Mouse (Mus musculus) hindbrain, embryonic 10.5 days (tissue): ENCODE data around the gene Ccdc6. TPM values are rescaled to one million over a fixed set of nuclear protein-coding genes. Genes with fewer than 3 reads are reported as not detected.

Experiments
- DNase-seq: peaks from one replicate; pipeline ENCODE4 v3.0.0-alpha.2; 2017; ENCODE audit warnings: low spot score
- H3K27ac ChIP-seq: fragments of 300-500 bp; sonication (generic); 2 replicates; pipeline ENCODE4 v1.5.1; 2016; ENCODE audit warnings: mild to moderate bottlenecking, moderate library complexity
- H3K27me3 ChIP-seq: fragments of 300-500 bp; sonication (generic); 2 replicates; pipeline ENCODE4 v1.6.1; 2016; ENCODE audit warnings: mild to moderate bottlenecking; ENCODE audit not compliant: poor library complexity, insufficient read depth, severe bottlenecking
- H3K36me3 ChIP-seq: fragments of 300-500 bp; sonication (generic); 2 replicates; pipeline ENCODE4 v1.6.1; 2016; ENCODE audit warnings: mild to moderate bottlenecking, moderate library complexity
- H3K4me1 ChIP-seq: fragments of 300-500 bp; sonication (generic); replicated peaks from 2 replicates; pipeline ENCODE4 v1.6.1; 2016; ENCODE audit warnings: mild to moderate bottlenecking
- H3K4me3 ChIP-seq: fragments of 300-500 bp; sonication (generic); 2 replicates; pipeline ENCODE4 v1.5.1; 2016; ENCODE audit warnings: mild to moderate bottlenecking, moderate library complexity
- H3K9me3 ChIP-seq: fragments of 300-500 bp; sonication (generic); 2 replicates; pipeline ENCODE4 v1.6.1; 2016; ENCODE audit warnings: mild to moderate bottlenecking, moderate library complexity
- WGBS: fragments of 180-500 bp; shearing (Covaris S2); methylation state at CpG from one replicate; pipeline ENCODE4 v1.1.7; 2016; 5-methylcytosine and 5-hydroxymethylcytosine counted together
- polyA plus RNA-seq: library from polyadenylated mRNA; unstranded; fragments of >200 nt; fragmentation: Nextera tagmentation; extraction: Ambion mirVana; gene quantifications from 2 replicates; pipeline ENCODE4 v1.2.1, GENCODE M21; 2016

The Ccdc6 gene
- polyA plus RNA-seq, 1 experiment from 2014 or later = 14.2 TPM

- WGBS = 94% methylated on average over 12 of the region's 12 CpGs
- no peak for DNase-seq
- peaks cover 3% of the 10 kb centered on the region; the same call in 1 of the 2 replicates for H3K9me3 ChIP-seq
- peaks cover 35% of the 10 kb centered on the region for H3K36me3 ChIP-seq
- H3K27ac ChIP-seq = peak overlapping the region; percentile 85
- H3K4me1 ChIP-seq = peaks cover 27% of the 10 kb centered on the region
- no peaks in the 10 kb centered on the region for H3K27me3 ChIP-seq
- H3K4me3 ChIP-seq = no peak overlapping the region
Measured at GRCm38 (mm10) chr10:70140414-70140813, 43.5 kb downstream of the Ccdc6 start.

- DNase-seq = no peak
- Histone ChIP-seq H3K27me3 (no peaks in the 10 kb centered on the region), H3K4me1 (peaks cover 27% of the 10 kb centered on the region), H3K36me3 (peaks cover 57% of the 10 kb centered on the region), H3K9me3 (peaks cover 9% of the 10 kb centered on the region; the same call in 1 of the 2 replicates), H3K4me3 (no peak overlapping the region), H3K27ac (0 out of 2 replicates have a peak overlapping the region, but pooled peaks have one; percentile 18)
- WGBS = 95% methylated on average over 17 of the region's 17 CpGs
Measured at GRCm38 (mm10) chr10:70142623-70143022, 45.7 kb downstream of the Ccdc6 start.

- WGBS = 77% methylated on average over 10 of the region's 10 CpGs
- H3K36me3 ChIP-seq = peaks cover 68% of the 10 kb centered on the region
- no peak for DNase-seq
Measured at GRCm38 (mm10) chr10:70144004-70144557, 47.2 kb downstream of the Ccdc6 start.

GRCm38 (mm10) chr10:70145873-70146272 is 49.0 kb downstream of the Ccdc6 start:
- Histone ChIP-seq H3K4me3 (no peak overlapping the region), H3K9me3 (peaks cover 9% of the 10 kb centered on the region; the same call in 1 of the 2 replicates), H3K27ac (no peak overlapping the region), H3K4me1 (peaks cover 21% of the 10 kb centered on the region), H3K36me3 (peaks cover 79% of the 10 kb centered on the region), H3K27me3 (no peaks in the 10 kb centered on the region)
- WGBS = 91% methylated on average over 12 of the region's 12 CpGs
- no peak for DNase-seq

More at GRCm38 (mm10) chr10:70144004-70144557, 47.2 kb downstream of the Ccdc6 start:
- H3K9me3 ChIP-seq = peaks cover 9% of the 10 kb centered on the region; the same call in 1 of the 2 replicates
- no peak overlapping the region for H3K27ac ChIP-seq
- peaks cover 23% of the 10 kb centered on the region for H3K4me1 ChIP-seq
- no peak overlapping the region for H3K4me3 ChIP-seq
- H3K27me3 ChIP-seq = no peaks in the 10 kb centered on the region

GRCm38 (mm10) chr10:70149093-70149492 is 52.2 kb downstream of the Ccdc6 start:
- 30% methylated on average over 7 of the region's 7 CpGs for WGBS
- Histone ChIP-seq H3K27ac (peak overlapping the region; percentile 35; the same call in 1 of the 2 replicates), H3K4me1 (peaks cover 40% of the 10 kb centered on the region), H3K27me3 (no peaks in the 10 kb centered on the region), H3K9me3 (peaks cover 9% of the 10 kb centered on the region; the same call in 1 of the 2 replicates), H3K36me3 (peaks cover 89% of the 10 kb centered on the region), H3K4me3 (no peak overlapping the region)
- peak; percentile 58 for DNase-seq

GRCm38 (mm10) chr10:70150301-70150700 is 53.4 kb downstream of the Ccdc6 start:
- WGBS = 71% methylated on average over 4 of the region's 4 CpGs
- peaks cover 40% of the 10 kb centered on the region for H3K4me1 ChIP-seq
- peaks cover 8% of the 10 kb centered on the region; the same call in 1 of the 2 replicates for H3K9me3 ChIP-seq
- no peak overlapping the region for H3K4me3 ChIP-seq
- no peak for DNase-seq
- no peaks in the 10 kb centered on the region for H3K27me3 ChIP-seq
- peaks cover 90% of the 10 kb centered on the region for H3K36me3 ChIP-seq
- peak overlapping the region; percentile 40; the same call in 1 of the 2 replicates for H3K27ac ChIP-seq

- Histone ChIP-seq H3K4me1 (peaks cover 40% of the 10 kb centered on the region), H3K36me3 (peaks cover 90% of the 10 kb centered on the region)
- WGBS = 89% methylated on average over 10 of the region's 10 CpGs
Measured at GRCm38 (mm10) chr10:70151171-70151570, 54.2 kb downstream of the Ccdc6 start.

GRCm38 (mm10) chr10:70152190-70152743 is 55.3 kb downstream of the Ccdc6 start:
- 54% methylated on average over 12 of the region's 12 CpGs for WGBS
- Histone ChIP-seq H3K27me3 (no peaks in the 10 kb centered on the region), H3K27ac (peak overlapping the region; percentile 74), H3K4me3 (no peak overlapping the region), H3K4me1 (peaks cover 40% of the 10 kb centered on the region), H3K9me3 (0 out of 2 replicates have a peak, but pooled peaks cover 3% of the 10 kb centered on the region), H3K36me3 (peaks cover 90% of the 10 kb centered on the region)
- DNase-seq = no peak

More at GRCm38 (mm10) chr10:70151171-70151570, 54.2 kb downstream of the Ccdc6 start:
- H3K9me3 ChIP-seq = no peaks in the 10 kb centered on the region
- H3K27ac ChIP-seq = 0 out of 2 replicates have a peak overlapping the region, but pooled peaks have one; percentile 74
- DNase-seq = no peak
- no peaks in the 10 kb centered on the region for H3K27me3 ChIP-seq
- H3K4me3 ChIP-seq = no peak overlapping the region

GRCm38 (mm10) chr10:70153810-70154209 is 56.9 kb downstream of the Ccdc6 start:
- no peak for DNase-seq
- whole genome bisulfite sequencing = 85% methylated on average over 16 of the region's 16 CpGs
- no peaks in the 10 kb centered on the region for H3K27me3 ChIP-seq
- peaks cover 90% of the 10 kb centered on the region for H3K36me3 ChIP-seq
- peaks cover 35% of the 10 kb centered on the region for H3K4me1 ChIP-seq
- no peak overlapping the region for H3K4me3 ChIP-seq
- 0 out of 2 replicates have a peak, but pooled peaks cover 3% of the 10 kb centered on the region for H3K9me3 ChIP-seq
- H3K27ac ChIP-seq = no peak overlapping the region

GRCm38 (mm10) chr10:70156431-70157165 is 59.7 kb downstream of the Ccdc6 start:
- Histone ChIP-seq H3K27ac (no peak overlapping the region), H3K9me3 (0 out of 2 replicates have a peak, but pooled peaks cover 3% of the 10 kb centered on the region), H3K4me3 (no peak overlapping the region), H3K4me1 (peaks cover 22% of the 10 kb centered on the region), H3K27me3 (no peaks in the 10 kb centered on the region), H3K36me3 (peaks cover 79% of the 10 kb centered on the region)
- WGBS = 81% methylated on average over 3 of the region's 3 CpGs
- DNase-seq = no peak

GRCm38 (mm10) chr10:70159651-70160320 is 62.9 kb downstream of the Ccdc6 start:
- Histone ChIP-seq H3K27ac (0 out of 2 replicates have a peak overlapping the region, but pooled peaks have one; percentile 23), H3K27me3 (no peaks in the 10 kb centered on the region), H3K4me3 (no peak overlapping the region), H3K4me1 (peaks cover 11% of the 10 kb centered on the region), H3K36me3 (peaks cover 58% of the 10 kb centered on the region), H3K9me3 (0 out of 2 replicates have a peak, but pooled peaks cover 3% of the 10 kb centered on the region)
- WGBS = 76% methylated on average over 12 of the region's 12 CpGs
- DNase-seq = no peak

GRCm38 (mm10) chr10:70160811-70161210 is 63.9 kb downstream of the Ccdc6 start:
- H3K27ac ChIP-seq = no peak overlapping the region
- H3K4me3 ChIP-seq = no peak overlapping the region
- H3K9me3 ChIP-seq = 0 out of 2 replicates have a peak, but pooled peaks cover 3% of the 10 kb centered on the region
- no peaks in the 10 kb centered on the region for H3K27me3 ChIP-seq
- 93% methylated on average over 12 of the region's 12 CpGs for WGBS
- DNase-seq = no peak
- peaks cover 18% of the 10 kb centered on the region for H3K4me1 ChIP-seq
- peaks cover 48% of the 10 kb centered on the region for H3K36me3 ChIP-seq
